Mouse (Mus musculus): ENCODE results near the gene Inpp5b.
A peak's percentile ranks its signal among the peaks of the same experiment; 100 is the strongest.

Inpp5b gene

DNA sequence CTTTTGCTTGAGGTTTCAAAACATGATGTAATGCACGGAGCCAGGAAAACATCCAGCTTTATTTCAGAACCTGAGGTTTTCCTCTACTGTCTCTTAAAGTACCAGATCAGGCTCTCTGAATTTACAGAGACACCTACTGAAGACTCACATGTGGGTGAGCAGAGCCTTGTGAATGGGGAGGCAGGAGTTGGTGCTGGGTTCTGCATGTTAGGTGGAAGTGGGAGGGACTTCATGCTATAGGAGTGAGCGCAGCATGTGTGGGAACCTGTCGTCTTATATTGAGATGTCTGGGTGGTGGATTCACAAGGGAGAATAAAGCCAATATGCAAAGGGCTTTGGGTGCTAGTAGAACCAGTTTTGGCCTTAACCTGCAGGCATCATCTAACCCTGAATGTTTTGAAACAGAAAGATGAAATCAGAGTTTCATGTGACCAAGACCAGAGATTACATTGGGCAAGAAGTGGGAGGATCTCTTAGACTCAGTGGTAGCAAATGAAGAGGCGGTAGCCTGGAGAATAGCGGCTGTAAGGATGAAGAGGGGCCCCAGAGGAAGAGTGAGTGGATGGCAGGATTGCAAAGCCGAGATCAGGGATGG, 21.3 kb downstream of the Inpp5b start:
- DNase-seq (ENCODE audit: extremely low spot score, low read depth, low spot score): no peak

DNA sequence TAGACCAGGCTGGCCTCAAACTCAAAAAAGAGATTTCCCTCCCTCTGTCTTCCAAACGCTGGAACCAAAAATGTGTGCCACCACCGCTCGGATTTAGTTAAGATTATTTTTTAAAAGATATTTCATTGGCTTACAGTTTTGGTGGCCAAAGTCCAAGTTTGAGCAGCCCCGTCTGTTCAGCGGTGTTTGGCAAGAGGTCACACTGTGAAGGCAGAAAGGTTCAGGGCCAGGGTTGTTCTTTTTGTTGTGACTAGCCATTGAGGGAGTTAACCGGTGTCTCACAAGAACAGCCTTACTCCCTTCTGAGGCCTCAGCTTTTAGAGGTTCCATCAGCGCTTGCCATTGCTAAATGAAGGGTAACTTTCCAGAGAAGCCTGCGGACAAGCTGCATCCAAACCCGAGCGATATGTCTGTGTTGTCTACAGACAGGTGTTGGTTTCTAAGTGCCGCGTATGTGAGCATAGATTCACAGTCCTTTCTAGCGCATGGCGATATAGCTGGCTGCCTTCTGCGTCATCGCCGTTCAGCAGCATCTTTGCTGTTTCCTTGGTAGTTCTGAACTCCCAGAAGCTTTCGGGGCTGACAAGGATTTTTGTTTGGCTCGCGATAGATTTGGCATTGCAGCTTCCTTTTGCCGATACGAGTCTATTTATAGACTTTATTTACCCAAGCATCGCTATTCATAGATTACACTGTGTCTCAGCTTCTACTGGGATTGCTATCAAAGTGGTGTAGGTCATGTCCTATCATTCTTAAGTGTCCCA, 24.3 kb downstream of the Inpp5b start:
- no peak for DNase-seq (ENCODE audit: extremely low spot score, low read depth, low spot score)

GRCm38 (mm10) chr4:124766566-124766940, 24.9 kb downstream of the Inpp5b start:
- no peak for DNase-seq (ENCODE audit: extremely low spot score, low read depth, low spot score)

DNA sequence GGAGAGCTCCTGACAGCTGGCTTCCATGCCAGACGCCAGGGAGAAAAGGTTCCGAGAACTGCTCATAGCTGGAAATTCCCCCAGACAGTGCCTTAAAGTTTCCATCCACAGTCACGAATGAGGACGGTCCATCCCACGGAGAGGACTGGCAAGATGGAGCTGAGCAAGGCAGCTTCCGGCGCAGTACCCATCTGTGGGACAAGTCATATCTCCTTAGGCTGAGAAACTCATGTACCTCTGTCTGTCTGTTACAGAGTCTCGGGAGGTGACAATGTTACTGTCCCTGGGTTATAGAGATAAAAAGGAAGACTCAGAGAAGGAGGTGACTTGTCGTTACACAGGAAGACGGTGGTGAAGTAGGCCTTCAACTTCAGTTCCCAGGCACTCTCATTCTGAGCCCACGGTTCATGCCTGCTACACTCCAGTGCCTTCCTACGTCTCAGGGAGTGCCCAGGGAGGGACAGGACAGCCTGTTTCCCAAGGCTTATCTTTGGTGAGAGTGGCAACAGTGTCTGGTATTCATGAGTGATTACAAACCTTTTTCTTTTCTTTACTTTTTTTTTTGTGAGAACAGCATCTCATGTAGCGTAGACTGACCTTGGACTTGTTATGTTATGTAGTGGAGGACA, 27.4 kb downstream of the Inpp5b start:
- no peak for DNase-seq (ENCODE audit: extremely low spot score, low read depth, low spot score)

DNA sequence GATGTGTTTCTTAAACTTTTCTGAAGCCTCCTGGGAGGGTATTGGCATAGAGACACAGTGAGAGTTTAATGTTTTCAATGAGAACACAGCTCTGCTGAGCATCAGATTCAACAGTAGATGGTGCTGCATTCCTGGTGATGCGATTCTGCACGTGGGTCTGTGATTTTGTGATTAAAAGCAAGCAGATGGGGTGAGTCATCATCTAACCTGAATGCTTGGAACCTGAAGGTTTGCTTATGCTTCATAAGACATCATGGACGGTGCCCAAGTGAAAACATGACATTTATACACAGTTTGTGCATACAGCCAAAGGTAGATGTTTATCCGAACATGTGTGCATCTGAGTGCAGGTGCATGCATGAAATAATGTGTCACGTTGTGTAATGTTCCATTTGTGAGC, 29.0 kb downstream of the Inpp5b start:
- no peak for DNase-seq (ENCODE audit: extremely low spot score, low read depth, low spot score)

DNA sequence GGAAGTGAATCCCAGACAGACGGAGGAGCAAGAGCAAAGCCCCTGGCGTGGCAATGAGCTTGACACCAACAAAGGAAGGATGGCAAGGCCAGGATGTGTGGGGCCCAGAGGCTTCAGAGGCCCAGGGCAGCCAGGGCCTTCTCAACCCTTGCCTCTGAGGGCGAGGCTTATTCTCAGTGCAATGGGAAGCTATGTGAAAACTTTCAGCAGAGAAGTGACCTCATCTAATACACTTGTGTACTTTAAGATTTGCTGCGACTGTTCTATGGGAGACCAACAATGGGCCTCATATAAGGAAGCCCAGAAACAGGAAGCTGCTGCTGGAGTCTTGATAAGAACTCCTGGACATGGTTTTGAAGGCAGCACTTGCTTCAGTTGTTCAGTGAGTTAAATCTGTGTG, 30.5 kb downstream of the Inpp5b start:
- DNase-seq (ENCODE audit: extremely low spot score, low read depth, low spot score): no peak

DNA sequence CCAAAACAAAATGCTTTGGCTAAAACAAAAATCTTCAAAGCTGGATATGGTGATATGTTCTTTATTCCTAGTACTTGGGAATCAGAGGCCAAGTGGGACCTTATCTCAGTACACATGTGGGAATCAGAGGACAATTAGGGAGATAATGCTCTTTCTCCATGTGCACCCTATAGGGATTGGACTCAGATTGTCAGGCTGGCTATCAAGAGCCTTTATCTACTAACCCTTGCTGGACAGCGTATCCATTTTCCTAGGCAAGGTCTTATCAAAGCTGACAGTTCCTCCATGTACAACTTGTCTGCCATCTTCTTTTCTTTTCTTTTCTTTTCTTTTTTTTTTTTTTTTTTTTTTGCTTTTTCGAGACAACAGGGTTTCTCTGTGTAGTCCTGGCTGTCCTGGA, 31.8 kb downstream of the Inpp5b start:
- DNase-seq (ENCODE audit: extremely low spot score, low read depth, low spot score): no peak

- no peak for DNase-seq (ENCODE audit: extremely low spot score, low read depth, low spot score)
Observed at GRCm38 (mm10) chr4:124773995-124774394, 32.3 kb downstream of the Inpp5b start.

DNA sequence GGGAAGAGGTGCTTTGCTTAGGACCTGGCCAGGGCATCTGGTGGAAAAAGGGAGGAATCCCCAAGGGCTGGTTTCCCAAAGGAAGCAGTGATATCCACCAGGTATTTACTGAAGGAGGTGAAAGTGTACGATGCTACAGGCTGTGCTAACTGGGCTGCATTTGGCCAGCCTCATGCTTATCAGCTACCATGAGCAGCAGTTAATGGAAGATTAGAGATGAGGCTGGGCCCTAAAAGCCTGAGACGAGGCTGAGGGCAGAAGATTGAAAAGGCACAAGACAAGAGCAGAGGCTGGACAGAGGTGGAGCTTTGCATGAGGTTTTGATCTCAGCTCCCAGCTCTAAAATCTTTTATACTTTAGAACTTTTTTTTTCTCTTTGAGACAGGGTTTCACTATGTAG, 32.8 kb downstream of the Inpp5b start:
- no peak for DNase-seq (ENCODE audit: extremely low spot score, low read depth, low spot score)

DNA sequence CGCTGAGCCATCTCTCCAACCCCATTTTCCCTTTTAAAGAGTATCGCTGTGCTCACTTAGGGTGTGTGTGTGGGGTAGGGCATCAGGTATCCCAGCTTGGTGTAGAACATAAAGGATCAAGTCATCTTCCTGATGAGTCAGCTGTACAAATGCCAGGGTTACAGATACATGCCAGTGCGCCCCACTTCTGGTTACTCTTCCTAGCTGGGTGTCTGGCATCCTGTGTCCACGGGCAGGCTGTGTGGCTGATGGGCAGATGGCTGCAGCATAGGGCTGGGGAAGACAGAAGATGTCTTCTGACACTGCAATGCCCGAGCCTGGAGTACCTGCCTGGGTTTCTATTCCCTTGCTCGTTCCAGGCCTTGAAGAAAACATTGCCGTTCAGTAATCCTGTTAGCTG, 39.7 kb downstream of the Inpp5b start:
- no peak for DNase-seq (ENCODE audit: extremely low spot score, low read depth, low spot score)

DNA sequence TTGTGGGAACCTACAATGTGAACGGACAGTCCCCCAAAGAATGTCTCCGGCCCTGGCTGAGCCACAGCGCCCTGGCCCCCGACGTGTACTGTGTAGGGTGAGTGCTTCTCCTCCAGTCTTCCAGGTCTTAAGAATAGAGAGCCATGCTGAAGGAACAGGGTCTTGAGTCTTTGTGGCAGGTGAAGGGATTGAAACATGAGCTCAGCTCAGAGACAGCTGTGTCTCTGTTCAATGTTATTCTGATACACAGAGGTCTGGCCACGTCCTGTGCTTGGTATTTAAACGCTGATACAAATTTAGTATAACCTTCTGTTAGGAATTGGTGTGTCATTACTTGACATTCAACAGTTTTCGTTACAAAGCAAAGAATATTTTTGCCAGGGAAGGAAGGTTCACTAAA, 40.7 kb downstream of the Inpp5b start:
- DNase-seq (ENCODE audit: extremely low spot score, low read depth, low spot score): no peak

DNA sequence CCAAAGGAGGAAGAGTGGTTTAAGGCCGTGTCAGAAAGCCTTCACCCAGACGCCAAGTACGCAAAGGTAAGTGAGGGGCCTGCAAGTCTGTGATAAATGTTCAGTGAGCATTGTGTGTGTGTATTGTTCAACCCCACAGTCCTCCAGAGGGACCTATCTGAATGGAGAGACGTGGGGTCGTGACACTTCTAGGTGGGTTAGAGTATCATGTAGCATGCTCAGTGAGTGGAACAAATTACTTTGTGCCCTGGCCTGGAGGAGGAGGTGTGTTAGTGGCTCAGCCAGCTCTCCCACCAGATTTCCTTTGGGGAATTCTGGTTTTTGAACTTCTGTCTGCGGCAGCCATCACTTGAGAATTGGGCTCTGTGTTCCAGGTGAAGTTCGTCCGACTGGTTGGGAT, 42.3 kb downstream of the Inpp5b start:
- DNase-seq (ENCODE audit: extremely low spot score, low read depth, low spot score): no peak

- no peak for DNase-seq (ENCODE audit: extremely low spot score, low read depth, low spot score)
Observed at GRCm38 (mm10) chr4:124790013-124790412, 48.4 kb downstream of the Inpp5b start.

- no peak for DNase-seq (ENCODE audit: extremely low spot score, low read depth, low spot score)
Observed at GRCm38 (mm10) chr4:124792114-124792513, 50.5 kb downstream of the Inpp5b start.

- no peak for DNase-seq (ENCODE audit: extremely low spot score, low read depth, low spot score)
Observed at GRCm38 (mm10) chr4:124796141-124796540, 54.5 kb downstream of the Inpp5b start.

GRCm38 (mm10) chr4:124796913-124797312, 55.3 kb downstream of the Inpp5b start:
- no peak for DNase-seq (ENCODE audit: extremely low spot score, low read depth, low spot score)

DNA sequence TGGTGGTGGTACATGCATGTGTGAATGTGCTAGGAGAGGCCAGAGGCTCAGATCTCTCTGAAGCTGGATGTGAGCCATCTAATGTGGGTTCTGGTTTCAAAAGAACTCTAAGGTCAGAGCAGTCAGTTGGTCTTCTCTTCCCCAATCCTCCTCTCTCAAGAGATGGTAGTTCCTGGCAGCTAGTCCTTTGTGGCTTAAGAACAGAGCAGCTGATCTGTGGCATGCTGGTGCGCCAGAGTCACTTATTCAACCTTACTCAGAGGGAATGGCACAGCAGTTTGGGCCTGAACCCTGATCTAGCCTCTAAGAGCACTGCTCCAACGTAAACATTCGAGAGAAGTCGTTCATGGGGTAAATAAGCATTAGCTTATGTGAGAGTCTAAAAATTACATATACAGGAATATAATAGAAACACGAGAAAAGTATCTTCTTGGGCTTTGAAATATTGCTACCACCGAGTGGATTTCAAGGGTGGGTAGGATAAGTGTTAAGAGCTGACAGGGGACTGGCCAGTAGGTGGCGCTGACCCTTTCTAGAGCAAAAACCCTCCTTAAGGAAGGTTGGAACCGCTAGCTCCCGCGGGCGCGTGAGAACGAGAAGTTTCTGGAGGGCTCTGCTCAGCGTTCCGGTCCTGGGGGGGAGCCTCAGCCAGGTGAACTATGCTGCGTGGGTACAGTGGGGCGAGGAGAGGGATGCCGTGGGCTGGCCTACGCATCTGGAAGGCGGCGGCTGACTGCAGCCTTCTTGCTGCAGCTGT, 60.1 kb downstream of the Inpp5b start, which contains the start of gene Mtf1:
TSS of gene Mtf1 (plus strand) at position 553 of the 757 bp plus-strand sequence.
- DNase-seq (ENCODE audit: extremely low spot score, low read depth, low spot score): peak; percentile 83

- peak; percentile 83 for DNase-seq (ENCODE audit: extremely low spot score, low read depth, low spot score)
Observed at GRCm38 (mm10) chr4:124802309-124803260, 60.9 kb downstream of the Inpp5b start.

- no peak for DNase-seq (ENCODE audit: extremely low spot score, low read depth, low spot score)
Observed at GRCm38 (mm10) chr4:124803406-124803805, 61.8 kb downstream of the Inpp5b start.

GRCm38 (mm10) chr4:124808511-124808910, 66.9 kb downstream of the Inpp5b start:
- DNase-seq (ENCODE audit: extremely low spot score, low read depth, low spot score): no peak
